Mouse (Mus musculus) spleen, postnatal 10 days (tissue): ENCODE results near the gene Clec18a.
"Not testable (repeated sequence)": the region's sequence is repeated elsewhere in the genome, so short reads cannot be mapped to it uniquely, and the experiment has no call there.

ENCODE experiments used
- DNase-seq, 2 experiments: peaks; one replicate each; pipeline ENCODE4 v3.0.0; 2021 to 2022; ENCODE audit warnings: low spot score in 2 of 2

Clec18a gene

DNA sequence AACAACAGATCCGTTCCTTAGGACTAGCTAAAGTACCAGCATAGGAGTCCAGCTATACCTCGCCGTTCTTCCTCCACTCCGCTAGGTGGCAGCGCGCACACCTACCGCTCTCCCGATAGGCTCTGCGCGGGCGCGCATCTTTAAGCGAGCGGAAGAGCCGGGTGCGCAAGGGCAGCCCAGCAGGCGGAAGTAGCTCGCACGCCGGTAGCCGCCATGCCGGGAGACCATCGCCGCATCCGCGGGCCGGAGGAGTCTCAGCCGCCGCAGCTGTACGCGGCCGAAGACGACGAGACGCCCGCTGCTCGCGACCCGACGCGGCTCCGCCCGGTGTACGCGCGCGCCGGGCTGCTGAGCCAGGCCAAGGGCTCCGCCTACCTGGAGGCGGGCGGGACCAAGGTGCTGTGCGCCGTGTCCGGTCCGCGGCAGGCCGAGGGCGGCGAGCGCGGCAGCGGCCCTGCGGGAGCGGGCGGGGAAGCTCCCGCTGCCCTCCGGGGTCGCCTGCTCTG is 36.0 kb downstream of the Clec18a start, which contains the start of gene Exosc6:
TSS of gene Exosc6 (plus strand) at position 182 of the 506 bp plus-strand sequence.
- DNase-seq = peak; percentile 88 to 93

DNA sequence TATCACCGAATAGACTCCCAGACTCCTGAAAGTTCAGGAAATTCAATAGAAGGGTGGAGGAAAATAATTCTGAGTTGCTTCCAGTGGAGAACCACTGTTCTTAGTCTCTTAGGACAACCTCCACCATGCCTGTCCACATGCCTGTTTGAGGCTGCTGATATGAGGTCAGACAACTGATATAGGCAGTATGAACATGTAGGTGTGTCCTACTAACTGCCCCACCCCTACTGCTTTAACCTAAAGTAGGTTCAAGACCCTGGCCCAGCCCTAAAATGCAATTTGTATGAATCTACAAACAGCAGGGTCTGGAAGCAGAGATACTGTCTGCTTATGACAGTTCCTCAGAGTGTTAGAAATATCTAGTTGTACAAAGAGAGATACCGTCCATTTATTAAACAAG is 36.6 kb downstream of the Clec18a start:
- no peak for DNase-seq

DNA sequence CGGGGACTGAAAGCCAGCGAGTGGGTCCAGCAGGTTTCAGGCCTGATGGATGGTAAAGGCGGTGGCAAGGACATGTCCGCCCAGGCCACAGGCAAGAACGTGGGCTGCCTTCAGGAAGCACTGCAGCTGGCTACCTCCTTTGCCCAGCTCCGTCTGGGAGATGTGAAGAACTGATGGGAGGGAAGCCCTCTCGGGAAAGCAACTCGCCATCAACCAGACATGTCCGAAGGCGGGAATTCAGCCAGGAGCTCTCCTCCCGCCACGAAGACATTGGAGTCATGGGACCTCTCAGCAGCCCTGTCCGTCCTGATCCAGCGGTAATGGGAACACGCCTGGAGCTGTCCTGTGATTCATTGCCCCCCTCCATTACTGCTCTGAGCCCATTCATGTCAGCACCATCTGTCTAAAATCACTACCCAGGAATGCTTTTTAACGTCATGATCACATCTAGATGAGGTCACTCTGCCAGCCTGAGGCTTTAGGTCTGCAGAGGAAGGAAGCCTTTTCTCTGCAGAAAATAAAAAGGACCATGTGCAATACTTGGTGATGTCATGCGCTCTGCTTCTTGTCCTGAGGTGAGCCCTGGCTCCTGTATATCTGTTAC is 37.1 kb downstream of the Clec18a start:
- DNase-seq = no peak

DNA sequence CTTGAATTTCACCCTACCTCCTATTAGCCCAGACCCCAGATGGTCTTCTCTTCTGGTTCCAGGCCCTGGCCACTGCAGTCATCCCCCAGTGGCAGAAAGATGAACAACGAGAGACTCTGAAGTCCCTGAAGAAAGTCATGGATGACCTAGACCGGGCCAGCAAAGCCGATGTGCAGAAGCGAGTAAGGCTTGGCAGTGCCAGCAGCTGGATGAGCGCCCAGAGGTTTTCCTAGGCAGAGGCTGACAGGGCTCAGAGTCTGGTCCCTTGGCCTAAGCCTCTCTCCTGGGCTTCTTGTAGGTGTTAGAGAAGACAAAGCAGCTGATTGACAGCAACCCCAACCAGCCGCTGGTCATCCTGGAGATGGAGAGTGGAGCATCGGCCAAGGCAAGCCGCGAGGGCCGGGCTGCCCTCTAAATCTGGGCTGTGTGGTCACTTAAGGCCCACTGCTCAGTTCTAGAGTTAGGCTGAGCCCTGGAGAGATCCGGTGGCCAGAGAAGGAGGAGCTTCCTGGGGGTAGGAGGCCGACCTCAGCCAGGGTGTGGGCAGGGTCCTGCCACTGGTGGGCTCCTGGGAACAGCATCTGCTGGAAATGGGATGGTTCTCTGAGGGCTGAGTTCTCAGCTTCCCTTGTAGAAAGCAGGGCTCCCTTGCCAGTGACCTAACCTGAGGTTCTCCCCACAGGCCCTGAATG is 38.3 kb downstream of the Clec18a start:
- DNase-seq = no peak

DNA sequence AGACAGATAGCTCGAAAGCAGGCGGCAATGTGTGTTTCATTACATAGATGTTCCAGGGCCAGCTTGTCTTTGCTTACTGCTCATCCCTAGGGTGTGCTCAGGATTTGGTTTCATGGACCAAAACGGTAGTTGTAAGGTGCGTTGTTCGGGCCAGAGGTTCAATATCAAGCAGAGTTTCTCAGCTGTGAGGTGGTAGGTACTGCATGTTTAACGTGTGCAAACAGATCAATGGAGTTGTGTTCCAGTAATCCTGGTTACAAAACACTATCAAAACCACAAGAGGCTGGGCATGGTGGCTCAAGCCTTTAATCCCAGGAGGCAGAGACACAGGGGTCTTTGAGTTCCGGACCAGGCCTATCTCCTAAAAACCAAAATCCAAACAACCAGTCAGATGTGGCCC is 43.1 kb downstream of the Clec18a start:
- DNase-seq = no peak

DNA sequence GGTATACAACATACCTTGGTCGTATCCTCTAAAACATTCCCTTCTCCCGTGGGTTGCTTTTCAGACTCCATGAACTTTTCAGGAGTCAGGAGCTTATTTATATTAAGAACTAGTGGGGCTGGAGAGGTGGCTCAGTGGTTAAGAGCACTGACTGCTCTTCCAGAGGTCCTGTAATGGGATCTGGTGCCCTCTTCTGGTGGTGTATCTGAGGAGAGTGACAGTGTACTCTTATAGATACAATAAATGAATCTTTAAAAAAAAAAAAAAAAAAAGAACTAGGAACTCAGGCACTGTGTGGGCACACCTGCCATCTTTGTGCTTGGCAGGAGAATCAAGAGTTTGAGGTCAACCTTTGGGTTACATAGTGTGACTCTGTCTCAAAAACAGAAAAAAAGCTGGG is 43.5 kb downstream of the Clec18a start:
- DNase-seq = no peak

DNA sequence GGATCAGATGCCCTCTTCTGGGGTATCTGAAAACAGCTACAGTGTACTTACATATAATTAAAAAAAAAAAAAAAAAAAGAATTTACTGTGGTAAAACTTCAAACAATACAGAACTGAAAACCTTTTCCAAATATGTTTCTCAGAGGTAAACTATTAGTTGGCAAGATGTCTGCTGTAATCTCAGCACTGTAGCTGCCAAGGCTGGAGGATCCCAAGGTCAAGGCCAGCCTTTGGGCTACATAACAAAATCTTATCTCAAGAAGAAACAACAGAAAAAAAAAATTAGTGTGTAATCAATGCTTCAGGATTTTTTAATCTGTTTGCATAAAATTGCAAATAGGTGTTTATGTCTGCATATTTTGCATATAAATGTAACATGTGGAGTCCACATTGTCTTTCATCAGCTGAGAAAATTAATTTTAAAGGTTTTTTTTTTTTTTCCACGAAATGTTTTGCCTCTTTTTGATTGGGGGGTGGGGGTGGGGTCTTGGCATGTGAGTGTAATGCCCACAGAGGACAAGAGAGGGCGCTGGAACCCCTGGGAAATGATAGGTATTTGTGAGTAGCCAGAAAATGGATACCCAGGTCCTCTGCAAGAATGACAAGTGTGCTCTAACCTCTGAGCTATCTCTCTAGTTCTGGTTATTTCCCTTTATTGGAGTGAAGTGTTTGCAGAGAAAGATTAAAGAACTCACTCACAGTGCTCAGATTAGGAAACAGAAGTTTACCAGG is 48.1 kb downstream of the Clec18a start:
- DNase-seq = no peak

DNA sequence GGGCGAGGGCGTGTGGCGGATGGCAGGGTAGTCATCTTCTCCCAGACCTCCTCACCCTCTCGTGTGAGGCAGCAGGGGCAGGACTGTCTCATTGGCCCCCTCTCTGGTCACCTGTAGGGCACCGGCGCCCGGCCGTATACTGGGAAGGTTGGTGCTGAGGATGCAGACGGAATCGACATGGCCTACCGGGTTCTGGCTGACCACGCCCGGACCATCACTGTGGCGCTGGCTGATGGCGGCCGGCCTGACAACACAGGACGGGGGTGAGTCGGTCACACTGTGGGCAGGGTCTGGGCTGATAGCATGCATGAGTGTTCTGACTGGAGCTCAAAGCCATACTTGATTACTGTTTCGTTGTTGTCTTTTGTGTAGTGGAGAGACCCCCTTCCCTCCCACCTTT is 49.7 kb downstream of the Clec18a start:
- DNase-seq = no peak

DNA sequence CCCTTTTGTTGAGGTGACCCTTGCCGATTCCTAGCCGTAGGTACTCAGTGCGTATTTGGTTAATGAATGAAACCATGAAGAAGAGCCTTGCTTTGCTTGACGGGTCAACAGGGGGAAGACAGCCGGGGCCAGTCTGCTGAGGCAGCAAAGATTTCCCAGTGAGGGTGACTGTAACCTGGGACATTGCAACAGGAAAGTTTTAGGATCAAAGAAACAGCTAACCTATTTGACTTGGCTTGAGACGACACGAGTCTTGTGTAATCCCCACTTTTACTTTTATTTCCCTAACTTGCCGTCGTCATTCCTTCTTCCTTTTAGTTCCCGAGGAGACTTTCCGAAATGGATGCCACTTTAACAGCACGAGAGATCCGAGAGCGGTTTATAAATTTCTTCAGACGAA is 55.6 kb downstream of the Clec18a start:
- no peak for DNase-seq

DNA sequence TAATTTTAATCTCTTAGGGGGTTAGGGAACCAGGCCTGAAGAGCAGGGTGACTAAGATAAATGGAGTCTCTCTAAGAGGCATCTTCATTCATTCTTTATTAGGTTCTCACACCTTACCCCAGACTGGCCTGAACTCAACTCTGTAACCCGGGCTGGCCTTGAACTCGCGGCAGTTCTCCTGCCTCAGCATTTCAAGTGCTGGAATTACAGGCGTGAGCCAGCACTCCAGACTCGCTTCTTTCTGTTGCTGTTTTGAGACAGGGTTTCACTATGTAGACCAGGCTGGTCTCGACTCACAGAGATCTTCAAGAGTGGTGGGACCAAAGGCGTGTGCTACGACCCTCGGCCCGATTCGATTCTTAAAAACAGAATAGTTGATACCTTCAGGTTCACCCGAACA is 58.0 kb downstream of the Clec18a start:
- peak in 1 of 2 experiments; percentile 68 for DNase-seq

DNA sequence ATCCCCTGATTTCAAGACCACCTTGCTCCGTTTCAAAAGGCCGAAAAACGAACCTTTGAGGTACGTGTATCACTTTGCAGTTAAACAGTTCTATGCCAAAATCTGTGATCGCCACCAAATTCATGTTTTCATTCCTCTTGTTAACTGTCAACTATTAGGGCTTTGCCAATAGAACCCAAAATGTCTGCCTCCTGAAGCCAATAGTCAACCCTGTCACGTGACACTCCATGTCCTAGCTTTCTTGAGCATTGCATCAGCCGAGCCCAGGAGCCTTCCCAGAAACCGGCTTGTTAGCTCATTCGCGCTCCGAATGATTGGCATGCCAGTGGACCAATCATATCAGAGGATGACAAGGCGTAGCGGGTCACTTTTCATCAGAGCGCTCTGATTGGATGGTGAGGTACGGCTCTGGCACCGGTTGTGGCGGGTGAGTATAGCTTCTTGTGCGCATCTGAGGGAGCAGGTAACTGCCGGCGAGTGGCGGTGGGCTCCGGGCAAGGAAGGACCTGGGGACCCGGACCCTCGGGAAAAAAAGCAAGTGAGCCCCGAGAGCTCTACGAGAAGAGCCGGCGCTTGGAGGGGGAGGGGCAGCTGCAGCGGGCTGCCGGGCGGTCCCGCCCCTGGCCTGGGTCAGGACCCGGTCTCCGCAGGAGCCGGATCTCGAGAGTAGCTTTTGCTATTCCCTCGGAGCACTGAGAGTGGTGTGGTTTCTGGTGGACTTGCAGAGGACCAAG is 58.6 kb downstream of the Clec18a start:
- DNase-seq = peak; percentile 94 to 96

DNA sequence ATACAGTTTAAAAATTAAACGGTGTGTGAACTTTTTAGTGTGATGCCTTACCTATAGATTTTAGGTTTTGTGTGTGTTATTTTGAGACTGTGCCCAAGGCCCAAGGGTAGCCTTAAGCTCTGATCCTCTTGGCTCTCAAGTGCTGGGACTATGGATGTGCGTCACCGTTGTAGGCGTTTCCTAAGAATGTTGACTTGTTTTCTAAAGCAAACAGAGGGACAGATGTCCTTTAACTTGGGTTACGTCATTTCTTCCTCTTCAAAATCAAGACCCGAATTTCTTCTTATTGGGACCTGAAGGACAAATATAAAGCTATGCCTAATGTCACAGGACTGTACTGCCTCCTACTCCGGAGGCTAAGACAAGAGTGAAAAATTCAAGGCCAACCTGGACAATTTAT is 59.3 kb downstream of the Clec18a start, which contains the start of gene Aars:
TSS of gene Aars (plus strand) at position 229 of the 400 bp plus-strand sequence.
- DNase-seq = no peak

DNA sequence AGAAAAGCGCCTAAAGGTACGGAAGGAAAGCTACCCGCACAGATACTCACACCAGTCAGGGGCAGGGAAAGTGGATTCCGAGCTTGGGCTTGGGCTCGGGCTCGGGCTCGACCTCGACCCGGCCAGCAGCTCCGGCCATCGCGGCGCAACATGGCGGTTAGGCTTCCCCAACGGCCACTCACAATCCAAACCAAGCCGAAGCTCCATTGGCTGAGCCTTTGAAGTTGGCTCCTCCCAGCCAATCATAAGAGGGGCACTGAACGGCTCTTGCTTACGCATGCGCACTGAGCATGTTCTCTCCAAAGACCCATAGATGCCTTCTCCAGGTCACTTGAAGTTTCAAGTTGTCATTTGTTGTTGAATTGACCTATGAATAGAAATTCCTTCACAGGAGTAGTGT is 60.7 kb downstream of the Clec18a start, which contains the start of gene Ddx19b:
TSS of gene Ddx19b (minus strand) at position 180 of the 400 bp plus-strand sequence.
- DNase-seq = no peak

DNA sequence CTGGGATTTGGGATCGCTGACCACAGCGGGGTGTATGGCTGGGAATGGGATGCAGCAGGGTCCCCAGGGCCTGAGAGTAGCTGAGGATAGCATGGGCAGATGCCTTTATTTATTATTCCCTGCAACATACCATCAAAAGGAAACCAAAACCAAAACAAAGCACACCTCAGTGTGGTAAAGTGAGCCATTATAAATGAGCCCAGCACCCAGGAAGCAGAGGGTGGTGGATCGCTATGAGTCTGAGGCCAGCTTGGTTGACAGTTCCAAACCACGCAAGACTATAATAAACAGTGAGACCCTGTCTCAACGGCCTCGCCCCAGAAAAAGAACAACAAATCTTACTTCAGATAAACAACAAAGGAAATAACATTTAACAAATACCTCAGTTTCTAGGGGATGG is 62.2 kb downstream of the Clec18a start:
- no peak for DNase-seq

DNA sequence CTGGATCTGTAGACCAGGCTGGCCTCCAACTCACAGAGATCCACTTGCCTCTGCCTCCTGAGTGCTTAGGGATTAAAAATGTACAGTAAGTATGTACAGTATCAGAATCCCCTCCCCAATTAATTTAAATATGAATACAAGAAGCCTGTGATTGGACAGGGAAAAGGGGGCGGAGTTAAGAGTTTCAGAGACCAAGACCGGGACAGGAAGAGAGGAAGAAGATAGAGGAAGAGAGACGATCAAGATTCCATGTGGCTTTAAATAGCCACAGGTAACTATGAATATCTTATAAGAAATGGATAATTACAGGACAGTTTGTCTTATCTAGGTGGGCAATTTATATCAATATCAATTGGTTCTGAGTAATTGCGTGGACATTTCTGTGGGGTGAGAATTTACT is 62.6 kb downstream of the Clec18a start:
- no peak for DNase-seq

DNA sequence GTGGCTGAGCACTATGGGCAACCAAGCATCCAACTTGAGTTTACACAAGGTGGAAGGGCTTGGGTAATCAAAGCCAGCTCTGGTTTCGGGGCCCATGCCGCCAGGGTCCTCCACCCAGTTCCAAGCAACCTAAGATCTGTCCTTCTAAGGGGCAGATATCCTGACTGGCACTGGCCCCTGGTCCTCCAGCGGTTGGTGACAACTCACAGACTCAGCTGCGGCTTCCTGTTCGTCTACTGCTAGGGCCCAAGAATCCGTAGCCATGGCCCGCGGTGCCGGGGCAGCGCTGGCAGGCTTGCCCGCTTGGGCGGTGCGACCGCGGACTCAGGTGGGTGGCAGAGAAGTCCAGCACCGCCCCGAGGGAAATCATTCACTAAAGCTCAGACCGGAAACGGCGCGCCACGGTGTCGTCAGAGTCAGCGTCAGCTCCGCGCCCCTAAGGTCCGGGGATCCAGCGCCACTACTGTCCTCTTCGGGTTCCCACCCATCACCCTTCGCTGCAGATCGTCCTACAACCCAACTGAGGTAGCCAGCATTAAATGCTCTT is 64.8 kb downstream of the Clec18a start:
- DNase-seq = peak; percentile 76 to 88

DNA sequence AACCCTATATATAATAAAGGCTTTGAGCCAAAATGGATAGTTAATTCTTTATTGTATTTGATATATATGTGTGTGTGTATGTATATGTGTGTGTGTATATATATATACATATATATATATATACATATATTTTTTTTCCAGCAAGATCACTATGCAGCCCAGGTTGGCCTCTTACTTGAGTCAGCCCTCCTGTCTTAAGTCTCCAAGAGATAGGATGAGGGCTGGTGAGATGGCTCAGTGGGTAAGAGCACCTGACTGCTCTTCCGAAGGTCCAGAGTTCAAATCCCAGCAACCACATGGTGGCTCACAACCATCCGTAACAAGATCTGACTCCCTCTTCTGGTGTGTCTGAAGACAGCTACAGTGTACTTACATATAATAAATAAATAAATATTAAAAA is 65.6 kb downstream of the Clec18a start:
- not testable (repeated sequence) for DNase-seq

DNA sequence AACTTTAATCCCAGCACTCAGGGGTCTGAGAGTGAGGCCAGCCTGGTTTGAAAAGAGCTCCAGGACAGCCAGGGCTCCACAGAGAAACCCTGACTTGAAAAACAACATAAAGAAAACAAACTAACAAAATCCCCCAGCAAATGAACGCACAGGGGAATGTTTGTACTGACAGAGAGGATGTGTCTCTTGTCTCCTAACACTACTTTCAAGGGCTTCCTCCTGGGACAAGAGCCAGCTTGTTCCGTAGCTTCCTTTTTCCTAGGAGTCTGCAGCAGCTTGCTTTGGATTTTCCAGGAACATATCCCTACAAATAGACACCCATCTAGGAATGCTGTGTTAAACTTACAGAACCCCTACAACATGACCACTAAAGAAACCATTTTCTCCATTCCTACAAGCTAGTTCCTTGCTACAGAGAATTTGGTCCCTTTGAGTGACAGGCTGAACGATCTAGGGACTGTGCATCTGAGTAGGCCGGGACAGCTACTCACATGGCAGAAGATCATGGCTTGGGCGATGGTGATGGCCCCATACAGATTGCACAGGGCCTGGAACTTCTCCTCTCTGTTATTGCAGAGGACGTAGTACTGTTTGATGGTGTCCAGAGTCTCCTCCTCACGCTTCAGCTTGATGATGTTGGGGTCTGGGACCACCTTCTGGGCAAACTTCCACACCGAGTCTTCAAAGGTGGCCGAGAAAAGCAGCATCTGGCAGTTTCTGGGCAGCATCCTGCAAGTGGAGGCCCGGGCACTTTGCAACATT is 81.8 kb downstream of the Clec18a start:
- not testable (repeated sequence) for DNase-seq
